Mouse (Mus musculus) adrenal gland, postnatal 4 days (tissue): Measurements from ENCODE around the gene Lingo2. TPM values are rescaled to one million over a fixed set of nuclear protein-coding genes. Genes with fewer than 3 reads are reported as not detected.

Experiments
- DNase-seq, 2 experiments: peaks; one replicate each; pipeline ENCODE4 v3.0.0; 2021 to 2022; ENCODE audit warnings: low spot score in 2 of 2, mixed read lengths in 2 of 2
- total RNA-seq, 2 experiments: library from RNA; stranded (reverse); gene quantifications; 2 replicates each; pipeline ENCODE4 v1.2.3; 2021

Lingo2 gene
- total RNA-seq, 2 experiments from 2014 or later = 0.65 to 1.5 TPM

GRCm38 (mm10) chr4:36566544-36566943 is 385.0 kb downstream of the Lingo2 start:
- no peak for DNase-seq

- no peak for DNase-seq
These were observed 390.6 kb downstream of the Lingo2 start for GRCm38 (mm10) chr4:36560997-36561396.

- no peak for DNase-seq
These were observed 410.7 kb downstream of the Lingo2 start for GRCm38 (mm10) chr4:36540664-36541360.

GRCm38 (mm10) chr4:36533895-36534294 is 417.7 kb downstream of the Lingo2 start:
- DNase-seq = no peak

- DNase-seq = no peak
These were observed 461.3 kb downstream of the Lingo2 start for GRCm38 (mm10) chr4:36490255-36490654.

GRCm38 (mm10) chr4:36435211-36435610 is 516.3 kb downstream of the Lingo2 start:
- no peak for DNase-seq

- no peak for DNase-seq
These were observed 525.4 kb downstream of the Lingo2 start for GRCm38 (mm10) chr4:36426192-36426591.

GRCm38 (mm10) chr4:36407350-36407749 is 544.2 kb downstream of the Lingo2 start:
- DNase-seq = no peak

- no peak for DNase-seq
These were observed 582.6 kb downstream of the Lingo2 start for GRCm38 (mm10) chr4:36368925-36369324.

GRCm38 (mm10) chr4:36354401-36354800 is 597.1 kb downstream of the Lingo2 start:
- no peak for DNase-seq

- DNase-seq = no peak
These were observed 619.8 kb downstream of the Lingo2 start for GRCm38 (mm10) chr4:36331741-36332140.

- no peak for DNase-seq
These were observed 625.9 kb downstream of the Lingo2 start for GRCm38 (mm10) chr4:36325603-36326002.

- DNase-seq = no peak
These were observed 638.5 kb downstream of the Lingo2 start for GRCm38 (mm10) chr4:36313067-36313466.

GRCm38 (mm10) chr4:36311431-36311830 is 640.1 kb downstream of the Lingo2 start:
- DNase-seq = no peak

GRCm38 (mm10) chr4:36305228-36305627 is 646.3 kb downstream of the Lingo2 start:
- no peak for DNase-seq

GRCm38 (mm10) chr4:36289701-36290053 is 661.9 kb downstream of the Lingo2 start:
- no peak for DNase-seq

GRCm38 (mm10) chr4:36288813-36289700 is 662.5 kb downstream of the Lingo2 start:
- DNase-seq = peak; percentile 15 to 29

- no peak for DNase-seq
These were observed 688.9 kb downstream of the Lingo2 start for GRCm38 (mm10) chr4:36262436-36263169.

- DNase-seq = no peak
These were observed 765.2 kb downstream of the Lingo2 start for GRCm38 (mm10) chr4:36186231-36186922.

GRCm38 (mm10) chr4:36183643-36184042 is 767.9 kb downstream of the Lingo2 start:
- no peak for DNase-seq

- no peak for DNase-seq
These were observed 781.4 kb downstream of the Lingo2 start for GRCm38 (mm10) chr4:36170099-36170498.
